Mouse (Mus musculus) bone marrow macrophage, adult 2 months (primary cell): Measurements from ENCODE around the gene 4930579F01Rik. TPM values are rescaled to one million over a fixed set of nuclear protein-coding genes. Genes with fewer than 3 reads are reported as not detected.

Source experiments
- H3K27ac ChIP-seq: 2 replicates; pipeline ENCODE4 v1.5.1; 2012; ENCODE audit warnings: low read depth, low read length; ENCODE audit not compliant: insufficient read depth
- H3K4me1 ChIP-seq: 2 replicates; pipeline ENCODE4 v1.6.1; 2012; ENCODE audit warnings: low read length; ENCODE audit not compliant: control insufficient read depth, insufficient read depth
- H3K4me3 ChIP-seq: 2 replicates; pipeline ENCODE4 v1.5.1; 2012; ENCODE audit warnings: mild to moderate bottlenecking, low read length, moderate library complexity; ENCODE audit not compliant: insufficient read depth
- CTCF ChIP-seq: IDR thresholded peaks from 2 replicates; pipeline ENCODE4 v1.5.1; 2012; ENCODE audit warnings: low read depth, mild to moderate bottlenecking, low read length, moderate library complexity
- POLR2A ChIP-seq: IDR thresholded peaks from 2 replicates; pipeline ENCODE4 v1.6.1; 2012; ENCODE audit warnings: mild to moderate bottlenecking, low read depth, low read length, borderline replicate concordance
- polyA plus RNA-seq: library from polyadenylated mRNA; stranded (reverse); fragments of >200 nt; gene quantifications from 2 replicates; pipeline ENCODE4 v1.2.4, GENCODE M21; 2012; ENCODE audit not compliant: missing spikeins, insufficient read depth, insufficient read length

4930579F01Rik gene
- polyA plus RNA-seq, 1 experiment: not detected

DNA sequence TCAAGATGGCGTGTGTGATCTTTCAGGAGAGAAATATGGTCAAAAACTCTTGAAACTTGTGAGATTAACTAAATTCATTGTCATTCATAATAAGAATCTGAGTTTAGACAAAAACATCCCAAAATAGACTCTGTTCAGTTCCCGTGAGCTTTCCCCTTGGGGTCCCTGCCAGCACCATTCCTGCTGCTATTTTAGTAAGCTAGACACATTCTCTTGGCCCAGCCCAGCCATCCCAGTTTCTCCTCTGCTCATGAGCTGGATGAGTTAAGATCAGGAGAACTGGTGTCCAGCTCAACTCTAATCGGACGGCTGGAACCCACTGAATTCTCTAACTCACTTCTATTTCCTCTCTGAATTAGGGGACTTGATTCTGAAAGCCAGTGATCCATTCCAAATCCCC lies 76.8 kb downstream of the 4930579F01Rik start:
- H3K4me1 ChIP-seq: peaks cover 9% of the 10 kb centered on the region
- no peak for TF ChIP-seq POLR2A
- TF ChIP-seq CTCF: no peak

DNA sequence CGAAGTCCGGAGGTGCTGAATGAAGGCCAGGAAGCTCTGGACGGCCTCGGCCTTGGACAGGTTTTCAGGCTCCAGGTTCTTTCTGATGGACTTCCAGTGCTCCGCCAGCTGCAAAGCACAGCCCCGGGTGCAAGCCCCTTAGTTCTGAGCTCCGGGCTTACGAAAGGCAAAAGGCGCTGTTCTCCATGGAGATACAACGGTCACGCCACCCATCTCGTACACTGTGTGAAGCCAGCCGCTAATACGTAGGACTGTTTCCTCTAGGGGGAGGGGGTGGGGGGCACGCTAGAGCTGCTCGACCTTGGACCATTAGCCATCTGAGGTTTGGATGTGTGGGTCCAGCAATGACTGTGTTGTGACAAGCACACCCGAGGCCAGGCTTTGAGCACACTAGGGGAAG lies 79.5 kb downstream of the 4930579F01Rik start:
- Histone ChIP-seq H3K4me3 (no peak overlapping the region), H3K4me1 (peaks cover 8% of the 10 kb centered on the region), H3K27ac (no peak overlapping the region)
- no peak for TF ChIP-seq CTCF
- TF ChIP-seq POLR2A: no peak

More for the DNA sequence above, 76.8 kb downstream of the 4930579F01Rik start:
- Histone ChIP-seq H3K4me3 (no peak overlapping the region), H3K27ac (no peak overlapping the region)

Other genes with a start within 250 kb of the 4930579F01Rik start
- 46.2 and 48.5 TPM in 2 replicates for gene Dapp1, start 212.3 kb downstream of the 4930579F01Rik start, polyA plus RNA-seq
- gene 1110002E22Rik, start 128.8 kb downstream of the 4930579F01Rik start, polyA plus RNA-seq: not detected in 2 replicates
- gene Gm5105, start 126.4 kb downstream of the 4930579F01Rik start, polyA plus RNA-seq: not detected in 2 replicates
- 2.6 and 4.7 TPM in 2 replicates for gene Trmt10a, start 50.4 kb downstream of the 4930579F01Rik start, polyA plus RNA-seq
- 0.27 and 1.0 TPM in 2 replicates for gene Mttp, start 48.9 kb downstream of the 4930579F01Rik start, polyA plus RNA-seq
- not detected in 2 replicates for gene Adh7, start 23.9 kb upstream of the 4930579F01Rik start, polyA plus RNA-seq
- not detected in 2 replicates for gene Adh1, start 67.2 kb upstream of the 4930579F01Rik start, polyA plus RNA-seq
- gene Adh6a, start 119.5 kb upstream of the 4930579F01Rik start, polyA plus RNA-seq: not detected in 2 replicates
- not detected in 2 replicates for gene Adh6b, start 147.9 kb upstream of the 4930579F01Rik start, polyA plus RNA-seq
- not detected in 2 replicates for gene Adh4, start 221.6 kb upstream of the 4930579F01Rik start, polyA plus RNA-seq
- 80.6 and 86.5 TPM in 2 replicates for gene Adh5, start 249.3 kb upstream of the 4930579F01Rik start, polyA plus RNA-seq